Mouse (Mus musculus) kidney, embryonic 15.5 days (tissue): Measurements from ENCODE around the gene Tpd52l1. TPM values are rescaled to one million over a fixed set of nuclear protein-coding genes. Genes with fewer than 3 reads are reported as not detected.

ENCODE experiments used
- ATAC-seq: fragments of 200-750 bp; cut with Nextera tagmentation; replicated peaks from 2 replicates; pipeline ENCODE4 v1.8.0; 2017; ENCODE audit warnings: moderate TSS enrichment; ENCODE audit not compliant: low FRiP score
- H3K27ac ChIP-seq: fragments of 300-500 bp; sonication (generic); 2 replicates; pipeline ENCODE4 v1.5.1; 2015; ENCODE audit warnings: mild to moderate bottlenecking, inconsistent platforms
- H3K27me3 ChIP-seq: fragments of 300-500 bp; sonication (generic); 2 replicates; pipeline ENCODE4 v1.6.1; 2015; ENCODE audit warnings: inconsistent platforms
- H3K36me3 ChIP-seq: fragments of 300-500 bp; sonication (generic); 2 replicates; pipeline ENCODE4 v1.6.1; 2015; ENCODE audit warnings: inconsistent platforms
- H3K4me1 ChIP-seq: fragments of 300-500 bp; sonication (generic); 2 replicates; pipeline ENCODE4 v1.6.1; 2015; ENCODE audit warnings: inconsistent platforms
- H3K4me2 ChIP-seq: fragments of 300-500 bp; sonication (generic); 2 replicates; pipeline ENCODE4 v1.6.1; 2015; ENCODE audit warnings: moderate library complexity, mild to moderate bottlenecking, inconsistent platforms
- H3K4me3 ChIP-seq: fragments of 300-500 bp; sonication (generic); replicated peaks from 2 replicates; pipeline ENCODE4 v1.5.1; 2015; ENCODE audit warnings: mild to moderate bottlenecking, inconsistent platforms
- H3K9ac ChIP-seq: fragments of 300-500 bp; sonication (generic); 2 replicates; pipeline ENCODE4 v1.6.1; 2015; ENCODE audit warnings: mild to moderate bottlenecking, inconsistent platforms
- H3K9me3 ChIP-seq: fragments of 300-500 bp; sonication (generic); replicated peaks from 2 replicates; pipeline ENCODE4 v1.6.1; 2016; ENCODE audit warnings: inconsistent platforms
- WGBS: fragments of 180-500 bp; shearing (Covaris S2); methylation state at CpG from one replicate; pipeline ENCODE4 v1.1.7; 2015; ENCODE audit warnings: mixed read lengths; 5-methylcytosine and 5-hydroxymethylcytosine counted together
- polyA plus RNA-seq: library from polyadenylated mRNA; unstranded; fragments of >200 nt; fragmentation: Nextera tagmentation; extraction: Ambion mirVana; gene quantifications from 2 replicates; pipeline ENCODE4 v1.2.1, GENCODE M21; 2015

The Tpd52l1 gene
- polyA plus RNA-seq, 1 experiment from 2014 or later, result 32.9 TPM

DNA sequence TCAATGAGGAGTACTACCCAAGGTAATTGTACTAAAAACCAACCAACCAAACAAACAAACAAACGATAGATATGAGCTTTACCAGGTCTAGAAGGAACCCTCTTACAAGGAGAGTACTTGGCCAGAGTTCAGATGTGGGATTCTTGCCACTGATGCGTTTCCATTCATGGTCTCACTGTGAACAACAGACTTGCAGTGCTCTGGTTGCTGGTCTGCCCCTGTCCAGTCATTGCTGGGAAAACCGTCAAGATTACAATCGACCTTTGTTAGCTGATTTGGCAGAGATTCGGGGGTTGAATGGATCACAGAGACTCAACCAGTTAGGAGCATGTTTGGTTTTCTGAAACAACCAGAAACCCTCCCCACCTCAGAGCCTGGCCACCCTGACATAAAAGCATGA is 150.1 kb downstream of the Tpd52l1 start:
- Histone ChIP-seq H3K9ac (no peak overlapping the region), H3K9me3 (no peaks in the 10 kb centered on the region), H3K4me3 (no peak overlapping the region), H3K4me1 (no peaks in the 10 kb centered on the region), H3K36me3 (no peaks in the 10 kb centered on the region), H3K4me2 (no peak overlapping the region), H3K27ac (no peak overlapping the region), H3K27me3 (no peaks in the 10 kb centered on the region)
- no peak for ATAC-seq
- 64% methylated on average over 5 of the region's 5 CpGs for WGBS

DNA sequence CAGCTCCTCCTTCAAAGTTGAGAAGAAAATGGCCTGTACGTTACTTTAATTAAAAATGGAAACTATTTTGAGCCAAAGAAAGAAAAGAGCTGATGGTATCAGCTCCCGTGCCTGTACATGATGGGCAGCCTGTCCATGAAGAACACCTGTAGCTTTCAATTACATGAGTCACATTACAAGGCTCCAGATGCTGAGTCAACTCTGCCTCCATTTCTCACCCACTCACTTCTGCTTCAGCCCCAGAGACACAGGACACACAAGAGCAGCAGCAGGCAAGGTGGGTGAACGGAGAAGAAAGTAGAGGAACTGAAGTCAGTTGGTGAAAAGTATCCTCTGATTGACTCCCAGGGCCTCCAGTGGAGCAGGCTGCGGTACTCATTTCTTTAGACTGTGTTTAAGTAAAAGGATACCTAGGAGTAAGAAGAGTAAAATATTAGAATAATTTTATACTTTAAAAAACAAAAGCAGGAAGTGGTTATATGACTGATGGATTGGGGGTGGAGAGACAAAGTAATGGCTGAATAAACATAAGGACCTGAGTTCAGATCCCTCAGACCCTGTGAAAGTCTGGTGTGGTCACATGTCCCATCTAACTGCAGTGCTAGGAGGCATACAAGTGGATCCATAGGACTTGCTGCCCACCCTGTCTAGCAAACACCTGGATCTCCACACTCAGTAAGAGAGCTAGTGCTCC is 156.9 kb downstream of the Tpd52l1 start:
- H3K4me2 ChIP-seq, result no peak overlapping the region
- H3K9ac ChIP-seq, result no peak overlapping the region
- H3K36me3 ChIP-seq, result no peaks in the 10 kb centered on the region
- no peak overlapping the region for H3K27ac ChIP-seq
- no peaks in the 10 kb centered on the region for H3K27me3 ChIP-seq
- H3K4me3 ChIP-seq, result no peak overlapping the region
- H3K4me1 ChIP-seq, result no peaks in the 10 kb centered on the region
- H3K9me3 ChIP-seq, result no peaks in the 10 kb centered on the region
- ATAC-seq, result no peak
- WGBS, result 82% methylated on average over 4 of the region's 4 CpGs

DNA sequence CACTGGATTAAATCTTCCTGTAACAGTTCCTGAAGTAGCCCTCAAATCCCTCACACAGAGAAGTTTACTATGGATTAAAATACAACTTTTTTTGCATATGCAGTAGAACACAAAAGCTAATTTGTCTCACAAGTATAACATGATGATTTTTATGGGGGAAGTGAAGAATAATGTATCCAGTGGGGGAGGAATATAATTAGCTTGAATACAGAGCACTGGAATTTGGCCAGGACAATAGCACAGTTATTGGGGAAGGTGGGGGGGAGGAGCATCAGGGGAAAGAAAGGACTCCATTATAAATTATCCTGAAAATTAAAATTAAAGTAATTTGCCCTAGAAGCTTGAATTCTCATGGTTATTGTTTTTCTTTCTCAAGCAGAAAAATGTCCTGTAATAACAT is 158.0 kb downstream of the Tpd52l1 start:
- Histone ChIP-seq H3K4me1 (no peaks in the 10 kb centered on the region), H3K27me3 (no peaks in the 10 kb centered on the region), H3K4me2 (no peak overlapping the region), H3K9me3 (no peaks in the 10 kb centered on the region), H3K4me3 (no peak overlapping the region), H3K9ac (no peak overlapping the region), H3K27ac (no peak overlapping the region), H3K36me3 (no peaks in the 10 kb centered on the region)
- no peak for ATAC-seq

Other genes with a start within 250 kb of the Tpd52l1 start
- gene Hddc2, start 132.6 kb downstream of the Tpd52l1 start, polyA plus RNA-seq, result 73.4 and 77.0 TPM in 2 replicates
- gene Rnf217, start 163.2 kb upstream of the Tpd52l1 start, polyA plus RNA-seq, result 1.3 and 1.5 TPM in 2 replicates